Mouse (Mus musculus): ENCODE data around the gene Cnn1. TPM values are rescaled to one million over a fixed set of nuclear protein-coding genes. Genes with fewer than 3 reads are reported as not detected.

Cnn1 gene
- polyA plus RNA-seq, 1 experiment from 2014 or later, result 1.4 TPM

DNA sequence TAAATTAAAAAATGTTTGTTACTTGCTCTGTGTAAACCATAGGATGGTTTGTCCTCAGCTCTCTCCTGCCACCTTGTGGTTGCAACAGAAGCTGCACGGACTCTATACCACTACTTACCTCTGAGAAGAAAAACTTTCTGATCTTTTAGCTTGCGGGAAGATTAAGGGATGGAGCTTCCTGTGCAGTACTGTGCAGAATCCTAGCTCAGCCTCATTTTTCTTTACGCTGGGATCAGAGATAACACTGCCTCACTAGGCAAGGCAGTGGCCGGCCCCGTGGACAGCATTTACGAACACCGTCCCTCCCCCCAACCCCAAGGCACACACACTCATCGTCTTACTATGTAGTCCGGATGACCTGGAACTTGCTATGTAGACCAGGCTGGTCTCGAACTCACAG is 56.6 kb downstream of the Cnn1 start:
- peak; percentile 3; the same call in 1 of the 2 replicates for ATAC-seq (ENCODE audit: low FRiP score)

DNA sequence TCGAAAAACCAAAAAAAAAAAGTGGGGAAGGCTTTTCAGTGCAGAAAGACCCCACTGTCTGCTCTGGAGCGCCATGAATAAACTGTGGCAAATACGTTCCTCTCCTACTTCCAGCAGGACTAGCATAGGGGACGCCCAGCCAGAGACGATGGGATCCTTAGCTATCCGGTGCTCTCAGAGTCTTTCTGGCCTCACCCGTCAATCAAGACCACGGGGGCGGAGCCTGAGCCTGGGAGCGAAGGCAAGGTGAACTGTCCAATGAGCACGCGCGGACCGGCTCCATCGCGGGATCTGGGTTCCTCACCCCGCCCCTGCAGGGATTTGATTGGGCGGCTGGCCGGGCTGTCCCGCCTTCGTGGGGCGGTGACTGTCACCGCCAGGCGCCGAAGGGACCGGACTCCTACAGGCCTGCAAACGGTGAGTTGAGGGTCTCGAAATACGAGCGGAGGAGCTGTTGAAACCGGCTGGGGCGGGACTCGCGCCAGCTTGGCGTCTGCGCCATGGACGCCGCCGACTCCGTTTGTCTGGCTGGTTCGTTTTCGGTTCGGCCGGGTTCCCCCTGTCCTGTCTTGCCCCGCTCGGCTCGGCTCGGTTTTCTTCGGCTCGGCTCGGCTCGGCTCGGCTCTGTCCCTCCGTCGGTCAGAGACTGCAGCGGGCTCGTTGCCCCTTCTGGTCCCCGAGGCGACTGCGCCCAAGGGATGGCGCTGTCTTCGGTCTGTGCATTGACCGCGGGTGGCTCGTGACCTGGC is 57.7 kb downstream of the Cnn1 start, which contains the start of gene Pigyl:
Gene Pigyl (plus strand): TSS at position 350 of the 749 bp plus-strand sequence.
- WGBS, result under 1% methylated on average over 65 of the region's 65 CpGs
- ATAC-seq (ENCODE audit: low FRiP score), result peak; percentile 99

More for the DNA sequence above, 56.6 kb downstream of the Cnn1 start:
- Histone ChIP-seq H3K27ac (no peak overlapping the region), H3K36me3 (peaks cover 6% of the 10 kb centered on the region), H3K27me3 (0 out of 2 replicates have a peak, but pooled peaks cover 6% of the 10 kb centered on the region), H3K9me3 (no peaks in the 10 kb centered on the region), H3K4me3 (0 out of 2 replicates have a peak overlapping the region, but pooled peaks have one; percentile 63), H3K4me2 (peak overlapping the region; percentile 53; the same call in 1 of the 2 replicates), H3K9ac (no peak overlapping the region; the same call in 1 of the 2 replicates), H3K4me1 (replicated peaks) (peaks cover 23% of the 10 kb centered on the region)
- WGBS, result 24% methylated on average over 10 of the region's 10 CpGs

DNA sequence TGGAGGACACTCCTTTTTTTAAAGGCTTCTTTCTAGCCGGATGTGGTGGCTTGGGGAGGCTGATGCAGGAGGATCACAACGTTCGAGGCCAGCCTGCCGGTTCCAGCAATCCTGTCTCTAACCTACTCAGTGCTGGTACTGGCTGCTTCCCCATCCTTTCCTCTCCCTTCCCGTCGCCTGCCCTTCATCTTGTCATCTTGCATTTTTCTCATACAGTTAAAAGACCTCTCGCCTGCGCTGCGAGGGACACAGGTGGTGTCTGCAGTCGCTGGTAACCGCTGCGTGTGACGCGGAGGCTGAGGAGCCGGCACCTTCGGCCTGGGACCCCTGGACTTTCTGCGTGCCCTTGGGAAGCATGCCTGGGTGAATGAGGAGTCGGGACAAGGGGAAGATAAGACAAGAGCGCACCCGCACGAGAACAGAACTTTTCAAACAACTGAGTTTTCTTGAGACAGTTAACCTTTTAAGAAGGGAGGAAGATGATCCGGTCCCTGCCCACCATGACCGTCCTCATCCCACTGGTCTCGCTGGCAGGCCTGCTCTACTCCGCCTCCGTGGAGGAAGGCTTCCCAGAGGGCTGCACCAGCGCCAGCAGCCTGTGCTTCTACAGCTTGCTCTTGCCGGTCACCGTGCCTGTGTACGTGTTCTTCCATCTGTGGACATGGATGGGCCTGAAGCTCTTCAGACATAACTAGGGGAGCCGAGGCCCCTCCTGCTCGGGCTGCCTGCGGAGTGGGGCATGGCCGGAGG is 58.7 kb downstream of the Cnn1 start:
- ATAC-seq (ENCODE audit: low FRiP score), result no peak
- peak overlapping the region; percentile 66 for H3K4me2 ChIP-seq
- peak overlapping the region; percentile 89 for H3K9ac ChIP-seq
- H3K27ac ChIP-seq, result peak overlapping the region; percentile 94; the same call in 1 of the 2 replicates
- H3K4me3 ChIP-seq, result peak overlapping the region; percentile 63
- no peaks in the 10 kb centered on the region for H3K9me3 ChIP-seq
- H3K4me1 ChIP-seq (replicated peaks), result peaks cover 23% of the 10 kb centered on the region
- H3K27me3 ChIP-seq, result 0 out of 2 replicates have a peak, but pooled peaks cover 8% of the 10 kb centered on the region
- 66% methylated on average over 34 of the region's 34 CpGs for WGBS
- H3K36me3 ChIP-seq, result peaks cover 6% of the 10 kb centered on the region

More for the DNA sequence above, 57.7 kb downstream of the Cnn1 start, which contains the start of gene Pigyl:
- H3K9me3 ChIP-seq, result no peaks in the 10 kb centered on the region
- H3K9ac ChIP-seq, result peak within 1 kb of the TSS; percentile 89
- H3K27ac ChIP-seq, result peak within 1 kb of the TSS; percentile 94
- 0 out of 2 replicates have a peak, but pooled peaks cover 6% of the 10 kb centered on the region for H3K27me3 ChIP-seq
- peak within 1 kb of the TSS; percentile 66 for H3K4me2 ChIP-seq
- peak within 1 kb of the TSS; percentile 63 for H3K4me3 ChIP-seq
- peaks cover 6% of the 10 kb centered on the region for H3K36me3 ChIP-seq
- H3K4me1 ChIP-seq (replicated peaks), result peaks cover 23% of the 10 kb centered on the region

Small RNA genes lying within 50 kb of the gene (microRNA-seq; reads per million reads assigned to microRNA genes)
- gene Mir7084, result not detected

Other genes with a start within 250 kb of the Cnn1 start
- 17.2 and 18.2 TPM in 2 replicates for gene Dock6, start 246.6 kb upstream of the Cnn1 start, polyA plus RNA-seq (2015; fragmentation: Nextera tagmentation; extraction: Ambion mirVana)
- 15.9 and 18.5 TPM in 2 replicates for gene Rab3d, start 181.0 kb upstream of the Cnn1 start, polyA plus RNA-seq (2015; fragmentation: Nextera tagmentation; extraction: Ambion mirVana)
- gene Ccdc159, start 171.7 kb upstream of the Cnn1 start, polyA plus RNA-seq (2015; fragmentation: Nextera tagmentation; extraction: Ambion mirVana), result 8.9 and 10.4 TPM in 2 replicates
- 47.1 and 48.2 TPM in 2 replicates for gene Tmem205, start 171.7 kb upstream of the Cnn1 start, polyA plus RNA-seq (2015; fragmentation: Nextera tagmentation; extraction: Ambion mirVana)
- gene Plppr2, start 162.2 kb upstream of the Cnn1 start, polyA plus RNA-seq (2015; fragmentation: Nextera tagmentation; extraction: Ambion mirVana), result 67.5 and 71.4 TPM in 2 replicates
- gene Swsap1, start 143.5 kb upstream of the Cnn1 start, polyA plus RNA-seq (2015; fragmentation: Nextera tagmentation; extraction: Ambion mirVana), result 9.1 and 9.7 TPM in 2 replicates
- 1.9 and 2.2 TPM in 2 replicates for gene Epor, start 135.7 kb upstream of the Cnn1 start, polyA plus RNA-seq (2015; fragmentation: Nextera tagmentation; extraction: Ambion mirVana)
- gene Rgl3, start 109.8 kb upstream of the Cnn1 start, polyA plus RNA-seq (2015; fragmentation: Nextera tagmentation; extraction: Ambion mirVana), result 1.1 TPM in 2 replicates
- 4.1 and 4.4 TPM in 2 replicates for gene Ccdc151, start 96.6 kb upstream of the Cnn1 start, polyA plus RNA-seq (2015; fragmentation: Nextera tagmentation; extraction: Ambion mirVana)
- gene Prkcsh, start 96.4 kb upstream of the Cnn1 start, polyA plus RNA-seq (2015; fragmentation: Nextera tagmentation; extraction: Ambion mirVana), result 99.3 and 101 TPM in 2 replicates
- 80.6 and 81.7 TPM in 2 replicates for gene Elavl3, start 47.2 kb upstream of the Cnn1 start, polyA plus RNA-seq (2015; fragmentation: Nextera tagmentation; extraction: Ambion mirVana)
- not detected in 2 replicates for gene Gm49318, start 28.0 kb upstream of the Cnn1 start, polyA plus RNA-seq (2015; fragmentation: Nextera tagmentation; extraction: Ambion mirVana)
- gene Zfp653, start 27.8 kb upstream of the Cnn1 start, polyA plus RNA-seq (2015; fragmentation: Nextera tagmentation; extraction: Ambion mirVana), result 17.7 and 19.5 TPM in 2 replicates
- gene Ecsit, start 13.8 kb upstream of the Cnn1 start, polyA plus RNA-seq (2015; fragmentation: Nextera tagmentation; extraction: Ambion mirVana), result 53.5 and 56.5 TPM in 2 replicates
- 179 and 185 TPM in 2 replicates for gene Elof1, start 18.0 kb downstream of the Cnn1 start, polyA plus RNA-seq (2015; fragmentation: Nextera tagmentation; extraction: Ambion mirVana)
- 0.82 and 0.98 TPM in 2 replicates for gene Acp5, start 36.5 kb downstream of the Cnn1 start, polyA plus RNA-seq (2015; fragmentation: Nextera tagmentation; extraction: Ambion mirVana)
- 81.3 and 88.2 TPM in 2 replicates for gene Pigyl, start 57.6 kb downstream of the Cnn1 start, polyA plus RNA-seq (2015; fragmentation: Nextera tagmentation; extraction: Ambion mirVana)
- 0.17 TPM in 1 of 2 replicates, not detected in the other for gene Zfp872, start 88.9 kb downstream of the Cnn1 start, polyA plus RNA-seq (2015; fragmentation: Nextera tagmentation; extraction: Ambion mirVana)
- gene Zfp809, start 126.5 kb downstream of the Cnn1 start, polyA plus RNA-seq (2015; fragmentation: Nextera tagmentation; extraction: Ambion mirVana), result 9.0 and 10.9 TPM in 2 replicates
- gene Zfp599, start 160.7 kb downstream of the Cnn1 start, polyA plus RNA-seq (2015; fragmentation: Nextera tagmentation; extraction: Ambion mirVana), result 7.5 and 7.6 TPM in 2 replicates
- 36.0 and 40.6 TPM in 2 replicates for gene Zfp810, start 208.4 kb downstream of the Cnn1 start, polyA plus RNA-seq (2015; fragmentation: Nextera tagmentation; extraction: Ambion mirVana)

All from hindbrain, embryonic 13.5 days (tissue).